Mouse (Mus musculus) midbrain, embryonic 16.5 days (tissue): ENCODE data around the gene Ndufb11. TPM values are rescaled to one million over a fixed set of nuclear protein-coding genes. Genes with fewer than 3 reads are reported as not detected.

Experiments used
- polyA plus RNA-seq: library from polyadenylated mRNA; unstranded; fragments of >200 nt; fragmentation: Nextera tagmentation; extraction: Ambion mirVana; gene quantifications from 2 replicates; pipeline ENCODE4 v1.2.1, GENCODE M21; 2015

Gene Ndufb11
- polyA plus RNA-seq, 1 experiment from 2014 or later, result 209 TPM

Other genes with a start within 250 kb of the Ndufb11 start
- gene Jade3, start 191.9 kb downstream of the Ndufb11 start, polyA plus RNA-seq, result 5.3 and 6.3 TPM in 2 replicates
- 0.63 and 0.82 TPM in 2 replicates for gene Rgn, start 67.8 kb downstream of the Ndufb11 start, polyA plus RNA-seq
- gene Rbm10, start 116 bp downstream of the Ndufb11 start, polyA plus RNA-seq, result 48.2 and 55.3 TPM in 2 replicates
- 385 and 404 TPM in 2 replicates for gene Uba1, start 40.7 kb upstream of the Ndufb11 start, polyA plus RNA-seq
- 138 and 148 TPM in 2 replicates for gene Cdk16, start 70.3 kb upstream of the Ndufb11 start, polyA plus RNA-seq
- 108 and 109 TPM in 2 replicates for gene Usp11, start 86.3 kb upstream of the Ndufb11 start, polyA plus RNA-seq
- gene Araf, start 180.2 kb upstream of the Ndufb11 start, polyA plus RNA-seq, result 379 and 431 TPM in 2 replicates